11 mouse cellular contexts compared by ENCODE assay signal in the genomic region with DNA sequence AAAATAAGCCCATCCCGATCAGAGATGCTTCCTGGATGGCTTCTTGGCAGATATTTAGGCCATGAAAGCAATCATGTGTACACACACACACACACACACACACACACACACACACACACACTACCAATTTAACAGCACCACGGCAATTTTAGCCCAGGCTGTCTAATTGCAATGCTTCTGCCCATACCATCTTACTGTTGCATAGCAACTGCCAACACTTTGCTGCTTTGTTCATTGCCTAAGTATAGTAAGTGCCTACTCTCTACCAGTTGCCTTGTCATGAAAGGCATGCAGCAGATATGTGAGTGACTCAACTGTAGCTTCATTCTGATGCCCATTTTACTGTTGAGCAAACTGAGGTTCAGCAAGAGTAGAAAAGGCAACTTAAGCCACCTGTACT.
"Had no signal": no experiment of that assay in that cellular context is flagged by ENCODE, and none has a peak within 500 bp of the region (broad histone marks: within the 10 kb centered on the region; RNA-seq: fewer than 3 reads in every experiment).

No protein-coding gene starts in this region.

- ATAC-seq: intestine, postnatal 0 days; liver, embryonic 12.5 days; midbrain, embryonic 16.5 days had no signal

- DNase-seq: kidney, adult 8-10 months; kidney, postnatal 25 days; lung, embryonic 14.5 days; lung, postnatal 10 days; lung, postnatal 4 days; retina, postnatal 1 day; thymus, adult 18-20 months; thymus, postnatal 14 days had no signal
